Mouse (Mus musculus) olfactory bulb, adult 2 months (tissue): Measurements from ENCODE around the gene Cd247.

ENCODE experiments used
- CTCF ChIP-seq: fragments of 200-500 bp; IDR thresholded peaks from 2 replicates; pipeline ENCODE4 v1.5.1; 2012; ENCODE audit warnings: low read depth, mild to moderate bottlenecking, low read length, moderate library complexity; ENCODE audit not compliant: insufficient read depth
- POLR2A ChIP-seq: fragments of 200-500 bp; IDR thresholded peaks from 2 replicates; pipeline ENCODE4 v1.6.1; 2012; ENCODE audit warnings: mild to moderate bottlenecking, low read depth, low read length, moderate library complexity; ENCODE audit not compliant: insufficient read depth

GRCm38 (mm10) chr1:165834633-165834975 lies 46.1 kb downstream of the Cd247 start:
- TF ChIP-seq CTCF (no peak), POLR2A (no peak)
